Mouse (Mus musculus) heart, postnatal 14 days (tissue): Measurements from ENCODE around the gene Cep95. TPM values are rescaled to one million over a fixed set of nuclear protein-coding genes. Genes with fewer than 3 reads are reported as not detected.

ENCODE experiments used
- microRNA-seq, 2 experiments: library from miRNA; unstranded; fragments of <30 nt; microRNA quantifications; one replicate each; pipeline ENCODE4 v1.2.0; 2021 to 2022
- total RNA-seq, 2 experiments: library from RNA; stranded (reverse); gene quantifications; 2 replicates each; pipeline ENCODE4 v1.2.3; 2021

Cep95 gene
- total RNA-seq, 2 experiments from 2014 or later, result 8.2 to 8.3 TPM

Small RNAs within 50 kb of the gene (microRNA-seq; reads per million reads assigned to microRNA genes)
- gene Gm25994 (0 to 0.36 reads per million in 2 experiments), gene Mir3064 (19.6 to 21.0 reads per million in 2 experiments)

Other genes starting within 250 kb of the Cep95 start
- 10 to 100 TPM; 38.2 to 39.2 TPM for gene Tex2, start 175.8 kb upstream of the Cep95 start, total RNA-seq
- gene Pecam1, start 38.6 kb upstream of the Cep95 start, total RNA-seq, result 100 to 1,000 TPM; 173 to 180 TPM
- 1 to 10 TPM; 1.3 to 1.4 TPM for gene Milr1, start 38.0 kb upstream of the Cep95 start, total RNA-seq
- gene Polg2, start 9.7 kb upstream of the Cep95 start, total RNA-seq, result 1 to 10 TPM; 3.8 to 4.1 TPM
- gene Ddx5, start 67 bp upstream of the Cep95 start, total RNA-seq, result 100 to 1,000 TPM; 425 to 428 TPM
- 10 to 100 TPM; 36.4 to 39.4 TPM for gene Smurf2, start 131.5 kb downstream of the Cep95 start, total RNA-seq
- gene Kpna2, start 210.3 kb downstream of the Cep95 start, total RNA-seq, result 100 to 1,000 TPM in 1 of 2 experiments, 10 to 100 TPM in 1; 84.2 to 103 TPM
- gene 1810010H24Rik, start 236.4 kb downstream of the Cep95 start, total RNA-seq, result 1 to 10 TPM; 1.8 to 2.7 TPM